Mouse (Mus musculus) G1E (cell line): ENCODE data around the gene Top1. TPM values are rescaled to one million over a fixed set of nuclear protein-coding genes. Genes with fewer than 3 reads are reported as not detected.
A peak's percentile ranks its signal among the peaks of the same experiment; 100 is the strongest.

Source experiments
- ATAC-seq: 2 replicates; pipeline ENCODE4 v1.8.0; 2016; ENCODE audit warnings: mild to moderate bottlenecking; ENCODE audit not compliant: insufficient number of reproducible peaks, poor library complexity, low FRiP score, severe bottlenecking; ENCODE audit errors: extremely low read depth
- DNase-seq: peaks from one replicate; pipeline ENCODE4 v3.0.0; 2012; ENCODE audit warnings: low spot score
- H3K27me3 ChIP-seq: 2 replicates; pipeline ENCODE4 v1.6.1; 2012; ENCODE audit warnings: mild to moderate bottlenecking, low read length, inconsistent platforms; ENCODE audit not compliant: insufficient read depth
- H3K36me3 ChIP-seq: replicated peaks from 2 replicates; pipeline ENCODE3; 2012; ENCODE audit warnings: mild to moderate bottlenecking, inconsistent platforms
- H3K4me1 ChIP-seq: 2 replicates; pipeline ENCODE4 v1.6.1; 2012; ENCODE audit warnings: low read depth, low read length, inconsistent platforms, mixed read lengths; ENCODE audit not compliant: insufficient read depth
- H3K4me3 ChIP-seq: 2 replicates; pipeline ENCODE4 v1.5.1; 2012; ENCODE audit warnings: low read depth, mild to moderate bottlenecking, inconsistent platforms, low read length, moderate library complexity, mixed read lengths
- H3K9me3 ChIP-seq: replicated peaks from 2 replicates; pipeline ENCODE4 v1.6.1; 2012; ENCODE audit warnings: inconsistent platforms
- CTCF ChIP-seq: IDR thresholded peaks from 2 replicates; pipeline ENCODE4 v1.5.1; 2012; ENCODE audit warnings: low read depth, low read length, inconsistent platforms, mixed read lengths
- GATA1 ChIP-seq: IDR thresholded peaks from 2 replicates; pipeline ENCODE4 v1.6.1; 2012; ENCODE audit warnings: borderline replicate concordance, low read length, inconsistent platforms, mixed read lengths
- GATA2 ChIP-seq: IDR thresholded peaks from 2 replicates; pipeline ENCODE4 v1.6.1; 2012; ENCODE audit warnings: low read depth, low read length, inconsistent platforms, borderline replicate concordance
- POLR2AphosphoS5 ChIP-seq: IDR thresholded peaks from 2 replicates; pipeline ENCODE4 v1.6.1; 2012; ENCODE audit warnings: low read depth, low read length, inconsistent platforms; ENCODE audit not compliant: insufficient replicate concordance
- TAL1 ChIP-seq: conservative IDR thresholded peaks from 2 replicates; pipeline ENCODE4 v1.6.1; 2012; ENCODE audit warnings: low read depth, low read length, inconsistent platforms, mixed read lengths
- polyA plus RNA-seq: library from polyadenylated mRNA; stranded (reverse); fragments of >175 nt; gene quantifications from 2 replicates; pipeline ENCODE4 v1.2.3, GENCODE M21; 2012
- total RNA-seq, 2 experiments: library from RNA; stranded (forward) in 1 of 2; stranded (reverse) in 1 of 2; fragments of 200-1000 nt in 1 of 2; fragments of >200 nt in 1 of 2; fragmentation: Nextera tagmentation in 1 of 2; gene quantifications; 2 replicates each; pipeline ENCODE4 v1.2.3; 2014 to 2017

Top1 gene
- total and polyA plus RNA-seq, 3 experiments, result 113 to 184 (median 136) TPM

DNA sequence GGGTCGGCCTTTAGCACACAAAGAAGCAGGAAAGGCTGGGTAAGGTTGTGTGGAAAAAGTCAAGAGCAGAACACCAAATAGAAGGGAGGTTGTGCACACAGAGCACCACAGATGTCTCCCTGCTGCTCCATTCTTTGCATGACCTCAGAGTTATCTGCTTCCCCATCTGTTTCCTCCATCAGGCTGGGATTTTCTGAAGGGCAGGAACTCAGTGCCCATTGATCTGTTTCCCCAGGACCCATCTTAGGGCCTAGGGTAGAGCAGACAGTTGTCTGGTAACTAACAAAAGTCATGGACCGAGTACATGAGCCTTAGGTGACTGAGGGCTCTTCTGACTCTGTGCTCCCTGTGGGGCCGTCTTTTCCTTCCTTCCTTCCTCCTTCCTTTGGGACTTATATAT, 95.9 kb downstream of the Top1 start:
- Histone ChIP-seq H3K4me3 (no peak overlapping the region), H3K9me3 (no peaks in the 10 kb centered on the region), H3K27me3 (no peaks in the 10 kb centered on the region), H3K4me1 (peaks cover under 1% of the 10 kb centered on the region; the same call in 1 of the 2 replicates), H3K36me3 (peaks cover 6% of the 10 kb centered on the region)
- DNase-seq (no peak), ATAC-seq (peak; percentile 46)
- no peak for TF ChIP-seq POLR2AphosphoS5
- TF ChIP-seq GATA1, result no peak
- no peak for TF ChIP-seq TAL1
- no peak for TF ChIP-seq CTCF
- TF ChIP-seq GATA2, result no peak

DNA sequence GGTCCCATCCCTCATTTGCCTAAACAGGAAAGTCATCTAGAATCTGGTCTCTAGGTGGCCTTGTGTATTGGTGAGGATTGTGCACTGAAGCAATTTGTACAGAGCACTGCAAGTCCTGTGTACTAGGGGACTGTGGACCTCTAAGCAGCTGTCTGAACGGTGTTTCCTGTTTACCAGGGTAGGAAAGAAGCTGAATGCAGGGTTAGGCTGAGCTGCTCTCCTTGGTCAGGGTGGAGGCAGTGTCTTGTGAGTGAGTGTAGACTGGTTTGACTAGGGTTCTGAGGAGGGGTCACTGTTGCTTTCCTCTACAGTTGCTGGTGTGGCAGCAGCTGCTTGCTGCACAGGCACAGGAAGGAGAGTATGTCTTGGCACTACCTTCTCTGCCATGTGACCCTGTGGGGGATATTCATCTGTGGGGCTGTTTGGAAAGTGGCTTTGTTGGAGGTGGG, 96.5 kb downstream of the Top1 start:
- no peak for ATAC-seq
- peaks cover 6% of the 10 kb centered on the region for H3K4me1 ChIP-seq
- H3K9me3 ChIP-seq, result no peaks in the 10 kb centered on the region
- H3K36me3 ChIP-seq, result peaks cover 11% of the 10 kb centered on the region
- no peak; the same call in 1 of the 2 replicates for TF ChIP-seq CTCF
- no peak for TF ChIP-seq GATA2
- no peak for TF ChIP-seq POLR2AphosphoS5
- TF ChIP-seq GATA1, result no peak
- TF ChIP-seq TAL1, result no peak
- no peak overlapping the region for H3K4me3 ChIP-seq
- H3K27me3 ChIP-seq, result no peaks in the 10 kb centered on the region
- DNase-seq, result no peak

DNA sequence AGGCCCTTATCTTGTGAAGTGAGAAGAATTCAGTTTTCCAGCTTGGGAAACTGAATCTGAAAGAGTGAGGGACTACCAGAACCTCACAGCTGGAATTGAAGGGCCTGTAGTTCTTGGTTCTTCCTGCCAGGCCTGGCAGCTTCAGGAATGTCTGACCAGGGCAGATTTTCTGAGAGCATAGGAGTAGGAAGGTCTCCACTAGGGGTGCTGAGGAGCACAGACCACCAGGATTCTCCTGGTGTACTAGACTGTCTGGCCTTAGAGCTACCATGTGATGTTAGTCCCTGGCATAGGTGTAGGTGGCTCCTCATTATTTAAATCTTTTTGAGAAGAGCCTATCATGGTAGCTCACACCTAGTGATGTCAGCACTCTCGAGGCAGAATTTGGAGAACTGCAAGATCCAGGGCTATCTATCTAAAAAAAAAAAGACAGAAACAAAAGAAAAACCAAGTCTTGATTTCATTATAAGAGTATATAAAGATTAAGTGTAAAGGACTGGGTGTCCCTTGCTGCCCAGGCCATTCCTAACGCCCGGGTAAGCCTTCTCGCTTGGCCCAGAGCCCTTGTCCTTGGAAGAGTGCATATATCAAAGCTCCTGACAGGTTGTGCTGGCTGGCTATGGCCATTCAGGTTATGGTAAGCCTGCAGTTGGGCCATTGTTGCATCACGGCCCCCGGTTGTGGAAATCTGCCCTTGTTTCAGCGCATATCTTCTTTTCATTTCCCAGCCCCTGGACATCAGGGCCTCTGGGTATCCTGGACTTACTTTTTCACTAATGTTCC, 98.5 kb downstream of the Top1 start:
- TF ChIP-seq CTCF, result peak; percentile 72
- no peak for TF ChIP-seq TAL1
- Histone ChIP-seq H3K4me1 (peaks cover 8% of the 10 kb centered on the region), H3K36me3 (peaks cover 27% of the 10 kb centered on the region), H3K27me3 (no peaks in the 10 kb centered on the region), H3K4me3 (no peak overlapping the region), H3K9me3 (no peaks in the 10 kb centered on the region)
- DNase-seq, result peak; percentile 55
- peak; percentile 58 for ATAC-seq

DNA sequence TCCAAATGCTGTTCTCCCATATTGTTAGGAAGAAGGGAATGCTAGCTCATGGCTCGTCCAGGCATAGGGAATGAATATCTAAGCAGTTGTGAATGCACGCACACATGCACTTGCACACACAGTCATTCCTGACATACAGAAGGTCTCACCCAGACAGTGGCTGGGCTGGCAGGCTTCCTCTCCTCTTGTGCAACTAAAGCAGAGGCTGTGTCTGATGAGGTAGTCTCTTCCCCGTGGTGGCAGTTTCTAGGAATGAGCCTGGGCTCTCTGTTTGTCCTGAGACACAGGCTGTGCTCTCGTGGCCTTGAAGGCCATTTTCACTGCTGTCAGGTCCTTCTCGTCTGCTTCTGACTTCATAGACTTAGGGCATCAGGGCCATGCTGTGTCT, 99.1 kb downstream of the Top1 start:
- TF ChIP-seq CTCF (no peak), POLR2AphosphoS5 (no peak), GATA2 (no peak), TAL1 (no peak), GATA1 (no peak)
- no peak overlapping the region for H3K4me3 ChIP-seq
- ATAC-seq (no peak), DNase-seq (no peak)
- peaks cover 8% of the 10 kb centered on the region for H3K4me1 ChIP-seq
- no peaks in the 10 kb centered on the region for H3K9me3 ChIP-seq
- H3K27me3 ChIP-seq, result no peaks in the 10 kb centered on the region
- peaks cover 27% of the 10 kb centered on the region for H3K36me3 ChIP-seq

DNA sequence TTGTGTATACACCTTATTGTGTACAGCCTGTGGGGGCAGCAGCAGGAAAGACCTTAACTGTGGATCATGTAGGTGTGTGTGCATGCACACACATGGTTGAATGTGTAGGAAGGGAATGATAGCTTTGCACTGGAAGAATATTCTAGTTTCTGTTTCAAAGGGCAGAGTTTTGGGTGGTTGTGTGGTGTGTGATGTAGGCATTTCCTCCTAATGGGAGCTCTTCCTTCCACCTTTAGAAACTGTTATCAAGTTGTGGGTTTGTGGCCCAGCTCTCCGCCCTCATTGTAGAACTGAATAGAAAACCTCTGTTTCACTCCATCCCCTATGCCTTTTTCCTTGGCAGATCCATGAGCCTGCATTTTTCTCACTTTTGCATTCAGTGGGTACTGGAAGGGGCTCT, 99.8 kb downstream of the Top1 start:
- no peak overlapping the region for H3K4me3 ChIP-seq
- no peaks in the 10 kb centered on the region for H3K9me3 ChIP-seq
- no peak for ATAC-seq
- TF ChIP-seq GATA1, result no peak
- TF ChIP-seq TAL1, result no peak
- TF ChIP-seq CTCF, result no peak
- no peak for TF ChIP-seq POLR2AphosphoS5
- no peak for TF ChIP-seq GATA2
- DNase-seq, result no peak
- peaks cover 30% of the 10 kb centered on the region for H3K36me3 ChIP-seq
- no peaks in the 10 kb centered on the region for H3K27me3 ChIP-seq
- H3K4me1 ChIP-seq, result peaks cover 8% of the 10 kb centered on the region

DNA sequence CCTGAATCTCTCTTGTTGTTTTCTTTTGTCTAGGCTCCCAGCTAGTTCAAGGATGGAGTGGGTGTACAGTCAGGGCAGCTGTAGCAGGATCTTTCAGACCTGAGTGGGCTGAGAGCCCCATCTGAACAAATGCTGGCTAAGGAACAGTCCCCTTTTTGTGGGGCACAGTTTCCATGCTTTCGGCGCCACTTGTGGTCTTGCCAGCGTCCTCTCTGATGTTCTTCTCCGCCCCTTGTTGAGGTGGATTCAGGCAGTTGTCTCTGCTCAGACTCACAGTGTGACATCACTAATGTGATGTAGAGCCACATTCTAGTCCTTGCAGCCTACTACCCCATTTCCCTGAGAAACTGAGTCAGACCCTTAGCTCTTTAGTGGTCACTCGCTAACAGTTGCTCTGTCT, 100.9 kb downstream of the Top1 start:
- Histone ChIP-seq H3K27me3 (no peaks in the 10 kb centered on the region), H3K9me3 (no peaks in the 10 kb centered on the region), H3K4me1 (peaks cover 8% of the 10 kb centered on the region), H3K36me3 (peaks cover 42% of the 10 kb centered on the region), H3K4me3 (no peak overlapping the region)
- DNase-seq, result no peak
- no peak for TF ChIP-seq GATA2
- TF ChIP-seq CTCF, result no peak
- TF ChIP-seq TAL1, result no peak
- TF ChIP-seq POLR2AphosphoS5, result no peak
- no peak for TF ChIP-seq GATA1
- no peak for ATAC-seq
